Mouse (Mus musculus) c-Kit-positive CD71-negative TER-119-negative erythroid progenitor cells, embryonic 14.5 days (primary cell): ENCODE measurements around the gene Mt2.

Source experiments
- DNase-seq: peaks from one replicate; pipeline ENCODE4 v3.0.0-alpha.2; 2013; ENCODE audit warnings: low read depth

Gene Mt2

GRCm38 (mm10) chr8:94172809-94173732, 607 bp downstream of the Mt2 start:
- DNase-seq, result no peak

- DNase-seq, result no peak
Measured at GRCm38 (mm10) chr8:94173848-94174403, 1.5 kb downstream of the Mt2 start.

DNA sequence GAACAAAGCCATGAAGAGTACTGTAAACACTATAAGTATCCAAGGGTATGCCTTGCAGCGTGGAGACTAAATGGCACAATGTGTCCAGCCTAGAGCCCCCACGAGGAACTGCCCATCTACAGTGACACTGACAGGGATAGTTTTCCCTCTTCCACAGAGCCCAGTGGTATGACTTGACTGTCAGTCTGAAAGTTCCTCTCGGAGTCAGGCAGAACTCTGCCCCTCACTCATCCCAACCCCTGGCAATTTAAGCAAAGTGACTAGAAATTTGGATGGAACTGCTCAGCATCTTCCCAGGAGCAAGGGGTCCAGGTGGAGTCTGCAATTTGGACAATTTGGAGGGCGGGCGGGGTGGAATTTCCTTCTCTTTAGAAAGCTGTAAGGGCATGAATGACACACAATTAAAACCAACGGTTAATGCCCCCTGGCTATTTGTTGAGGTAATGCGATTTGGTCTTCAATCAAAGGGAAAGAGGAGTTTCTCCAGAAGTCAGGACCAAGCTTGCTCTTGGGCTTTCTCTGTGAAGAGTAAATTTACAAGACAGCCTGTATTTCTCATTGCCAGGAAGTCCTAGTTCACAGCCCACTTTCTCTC, 2.3 kb downstream of the Mt2 start:
- DNase-seq, result no peak

GRCm38 (mm10) chr8:94177716-94178390, 5.4 kb downstream of the Mt2 start:
- no peak for DNase-seq

- DNase-seq, result peak; percentile 89
Measured at GRCm38 (mm10) chr8:94178857-94179712, 6.6 kb downstream of the Mt2 start, which contains the start of gene Mt1. TSS of gene Mt1 (plus strand) at chr8:94179082.

GRCm38 (mm10) chr8:94179713-94180560, 7.5 kb downstream of the Mt2 start:
- no peak for DNase-seq

DNA sequence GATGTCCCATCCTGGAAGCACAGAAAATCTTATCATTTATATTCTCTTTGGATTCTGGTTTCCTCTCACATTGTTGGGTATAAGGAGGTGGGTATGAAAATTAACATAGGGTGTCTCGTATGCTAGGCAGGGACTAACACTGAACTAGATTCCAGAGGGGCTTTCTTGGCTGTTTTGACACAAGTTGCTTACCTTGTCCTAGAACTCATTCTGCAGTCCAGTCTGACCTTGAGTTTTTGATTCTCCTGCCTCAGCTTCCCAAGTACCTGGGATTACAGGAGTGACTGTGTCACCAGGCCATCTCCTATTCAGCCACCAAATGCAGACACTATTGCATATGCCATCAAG, 8.1 kb downstream of the Mt2 start:
- DNase-seq, result no peak

DNA sequence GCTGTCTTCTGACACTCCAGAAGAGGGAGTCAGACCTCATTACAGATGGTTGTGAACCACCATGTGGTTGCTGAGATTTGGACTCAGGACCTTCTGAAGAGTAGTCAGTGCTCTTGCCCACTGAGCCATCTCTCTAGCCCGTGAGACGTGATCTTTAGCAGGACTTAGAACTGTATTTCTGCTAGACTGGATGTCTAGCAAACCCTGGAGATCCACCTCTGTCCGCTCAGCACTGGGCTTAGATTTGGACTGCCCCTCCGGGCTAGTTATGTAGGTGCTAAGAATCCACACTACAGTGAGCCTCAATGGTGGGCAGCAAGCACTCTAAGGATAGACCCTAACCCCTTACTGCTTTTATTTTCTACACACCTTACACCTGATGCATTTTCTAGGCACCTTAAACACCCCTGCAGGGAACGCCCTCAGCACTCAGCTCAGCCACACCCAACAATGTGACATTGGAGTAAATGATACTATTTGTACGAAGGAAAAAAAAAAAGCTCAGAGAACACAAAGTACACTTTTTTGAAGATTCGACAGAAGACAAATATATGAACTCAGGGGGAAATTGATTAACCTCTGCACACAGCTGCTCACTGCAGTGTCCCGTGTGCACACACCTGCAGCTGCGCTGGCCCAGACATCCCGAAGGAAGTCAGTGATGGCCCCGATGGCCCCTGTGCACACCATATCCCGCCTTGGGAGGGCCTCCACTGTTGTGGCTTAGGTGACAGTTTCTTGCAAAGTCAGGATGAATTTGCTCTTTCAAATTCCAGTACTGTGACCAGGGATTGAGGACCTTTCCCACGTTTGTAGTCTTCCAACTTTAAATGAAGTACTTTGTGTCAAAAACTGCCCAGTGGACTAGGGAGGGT, 9.8 kb downstream of the Mt2 start:
- DNase-seq, result no peak

GRCm38 (mm10) chr8:94183117-94183516, 10.7 kb downstream of the Mt2 start:
- peak; percentile 78 for DNase-seq

GRCm38 (mm10) chr8:94184357-94184843, 11.9 kb downstream of the Mt2 start:
- DNase-seq, result no peak

- no peak for DNase-seq
Measured at GRCm38 (mm10) chr8:94185791-94186190, 13.3 kb downstream of the Mt2 start.

GRCm38 (mm10) chr8:94186542-94186941, 14.1 kb downstream of the Mt2 start:
- DNase-seq, result no peak

GRCm38 (mm10) chr8:94187290-94188002, 15.0 kb downstream of the Mt2 start:
- DNase-seq, result no peak

- DNase-seq, result no peak
Measured at GRCm38 (mm10) chr8:94189275-94190031, 17.0 kb downstream of the Mt2 start.

DNA sequence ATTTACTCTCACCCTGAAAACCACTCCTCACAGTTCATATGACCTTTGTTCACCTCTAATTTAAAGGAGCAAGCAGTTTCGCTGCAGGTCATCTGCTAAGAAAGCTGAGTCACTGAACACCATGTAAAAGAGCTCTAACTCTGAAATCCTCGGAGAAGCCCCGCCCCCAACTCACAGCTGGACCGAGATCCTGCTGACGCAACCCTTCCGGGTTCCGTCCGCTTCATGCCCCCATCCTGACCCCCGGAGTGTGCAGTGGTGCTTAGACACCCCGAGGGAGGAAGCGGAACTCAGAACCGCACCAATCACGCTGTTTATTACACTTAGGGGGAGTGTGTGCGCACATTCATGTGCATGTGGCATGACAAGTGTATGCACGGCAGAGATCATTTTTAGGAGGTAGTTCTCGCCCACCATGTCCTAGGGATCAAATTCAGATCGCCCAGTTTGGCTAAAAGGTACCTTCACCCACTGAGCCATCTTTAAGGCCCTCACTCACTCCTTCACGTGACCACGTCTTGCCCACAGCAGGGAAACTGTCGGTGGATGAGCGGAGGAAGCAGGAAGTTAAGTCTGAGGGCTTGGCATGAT, 18.7 kb downstream of the Mt2 start:
- DNase-seq, result peak; percentile 76

GRCm38 (mm10) chr8:94192926-94193325, 20.5 kb downstream of the Mt2 start:
- DNase-seq, result no peak

DNA sequence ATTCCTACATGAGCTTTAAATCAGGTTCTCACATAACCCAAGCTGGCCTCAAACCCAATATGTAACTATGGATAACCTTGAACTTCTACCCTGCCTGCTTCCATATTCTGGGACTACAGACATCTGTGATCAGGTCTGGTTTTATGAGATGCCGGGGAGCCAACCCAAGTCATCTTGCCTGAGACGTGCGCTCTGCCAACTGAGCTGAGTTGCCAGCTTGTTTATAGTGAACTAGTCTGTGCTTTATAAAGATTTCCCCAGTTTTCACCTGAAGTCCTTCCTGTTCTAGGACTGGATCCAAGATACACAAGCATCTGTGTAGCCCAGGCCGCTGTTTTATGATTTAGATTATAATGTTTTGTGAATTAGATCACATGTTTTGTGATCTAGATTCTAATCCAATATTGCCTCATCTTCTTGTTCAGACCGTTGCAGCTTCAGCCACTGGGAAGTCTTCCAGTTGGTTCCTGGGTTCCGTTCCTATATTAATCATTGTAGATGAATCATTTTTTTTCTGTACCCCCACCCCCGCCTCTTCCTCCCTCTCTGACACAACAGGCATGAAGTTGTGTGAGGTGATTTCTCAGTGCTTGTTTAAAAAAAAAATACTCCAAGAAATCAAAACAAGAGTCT, 22.2 kb downstream of the Mt2 start:
- no peak for DNase-seq
